Mouse (Mus musculus) bone marrow, adult 2 months (tissue): ENCODE measurements at regions not wholly inside any gene's neighbourhood (a gene's known extent, or its start where the extent isn't known, plus 50 kb on each side); places are given as distances from the start of the nearest gene placed in this dataset.

Experiments
- CTCF ChIP-seq: fragments of 200-500 bp; IDR thresholded peaks from 2 replicates; pipeline ENCODE4 v1.5.1; 2011; ENCODE audit warnings: low read length, control low read depth; ENCODE audit not compliant: control insufficient read depth, insufficient read depth
- POLR2A ChIP-seq: fragments of 200-500 bp; IDR thresholded peaks from 2 replicates; pipeline ENCODE4 v1.6.1; 2011; ENCODE audit warnings: low read depth, mild to moderate bottlenecking, control low read depth, low read length, borderline replicate concordance; ENCODE audit not compliant: control insufficient read depth

GRCm38 (mm10) chr10:37294231-37294630 lies 155.5 kb upstream of the Marcks start:
- TF ChIP-seq POLR2A (no peak), CTCF (no peak)
